Comparison of ENCODE assay signal across 8 mouse cellular contexts in genomic region chr10:13966830-13967450, GRCm38 (mm10). TPM values are rescaled to one million over a fixed set of nuclear protein-coding genes. Genes with fewer than 3 reads are reported as not detected.
DNase-seq lines count a peak whose midpoint lies in the region; ATAC-seq and TF ChIP-seq lines count a peak whose summit lies in the region.

No protein-coding gene starts in this region.

- peak overlapping the region; percentile 93 for H3K27ac ChIP-seq in forebrain, embryonic 10.5 days
- H3K27ac ChIP-seq in heart, embryonic 15.5 days, result peak overlapping the region; percentile 100
- no peak overlapping the region for H3K27ac ChIP-seq in liver, embryonic 14.5 days

- no peaks in the 10 kb centered on the region for H3K36me3 ChIP-seq in C2C12 (ENCODE audit: control insufficient read depth, insufficient read depth)
- H3K36me3 ChIP-seq in forebrain, embryonic 10.5 days (replicated peaks), result no peaks in the 10 kb centered on the region
- no peaks in the 10 kb centered on the region for H3K36me3 ChIP-seq in heart, embryonic 15.5 days
- H3K36me3 ChIP-seq in liver, embryonic 14.5 days (replicated peaks; ENCODE audit: control insufficient read depth, insufficient read depth, low read depth), result no peaks in the 10 kb centered on the region

- peaks cover 19% of the 10 kb centered on the region for H3K79me2 ChIP-seq in C2C12 (ENCODE audit: control insufficient read depth, insufficient read depth)

- peak overlapping the region; percentile 90 for H3K9ac ChIP-seq in heart, embryonic 15.5 days
- H3K9ac ChIP-seq in liver, embryonic 14.5 days (replicated peaks), result peak overlapping the region; percentile 12; the same call in 1 of the 2 replicates

- H3ac ChIP-seq in C2C12 (ENCODE audit: control insufficient read depth, insufficient read length, low read depth), result peak overlapping the region; percentile 83

- no peaks in the 10 kb centered on the region for H3K9me3 ChIP-seq in forebrain, embryonic 10.5 days
- no peaks in the 10 kb centered on the region for H3K9me3 ChIP-seq in heart, embryonic 15.5 days (replicated peaks)
- no peaks in the 10 kb centered on the region for H3K9me3 ChIP-seq in liver, embryonic 14.5 days (ENCODE audit: control insufficient read depth, low read length)

- H3K27me3 ChIP-seq in C2C12 (ENCODE audit: control insufficient read depth, insufficient read depth, insufficient read length), result no peaks in the 10 kb centered on the region
- H3K27me3 ChIP-seq in forebrain, embryonic 10.5 days (ENCODE audit: poor library complexity, severe bottlenecking), result peaks cover 55% of the 10 kb centered on the region
- H3K27me3 ChIP-seq in heart, embryonic 15.5 days, result no peaks in the 10 kb centered on the region
- peaks cover 65% of the 10 kb centered on the region for H3K27me3 ChIP-seq in liver, embryonic 14.5 days (ENCODE audit: control insufficient read depth, insufficient read depth, low read length)

- peak overlapping the region; percentile 82 for H3K4me3 ChIP-seq in C2C12 (ENCODE audit: insufficient read depth, poor library complexity, severe bottlenecking)
- H3K4me3 ChIP-seq in forebrain, embryonic 10.5 days, result peak overlapping the region; percentile 77
- peak overlapping the region; percentile 78 for H3K4me3 ChIP-seq in heart, embryonic 15.5 days
- peak overlapping the region; percentile 56 to 61 for H3K4me3 ChIP-seq in liver, embryonic 14.5 days (ENCODE audit: insufficient read depth in 1 of 2, low read depth in 2 of 2, low read length in 2 of 2)

- H3K79me3 ChIP-seq in C2C12 (ENCODE audit: low read depth), result peaks cover 3% of the 10 kb centered on the region

- WGBS in forebrain, embryonic 10.5 days, result under 1% methylated on average over 60 of the region's 66 CpGs
- 1% methylated on average over 62 of the region's 66 CpGs for WGBS in heart, embryonic 15.5 days
- under 1% methylated on average over 59 of the region's 66 CpGs for WGBS in liver, embryonic 14.5 days (ENCODE audit: insufficient replicate concordance)

- no peak for TF ChIP-seq CTCF in C2C12 (IDR thresholded peaks at IDR 0.05; ENCODE audit: control insufficient read depth, insufficient read depth, insufficient read length)
- TF ChIP-seq CTCF in liver, embryonic 14.5 days (IDR thresholded peaks at IDR 0.05; ENCODE audit: low read depth), result no peak

- peak; percentile 50 for ATAC-seq in heart, embryonic 15.5 days (replicated peaks; ENCODE audit: insufficient number of reproducible peaks, insufficient read depth, low FRiP score, low read depth)
- 0 out of 2 replicates have a peak, but pooled peaks have one; percentile 32 for ATAC-seq in liver, embryonic 14.5 days (ENCODE audit: insufficient read depth)

- no peak for TF ChIP-seq EP300 in liver, embryonic 14.5 days (IDR thresholded peaks at IDR 0.05; ENCODE audit: low read depth)

- DNase-seq in adrenal gland, postnatal 14 days, result peak; percentile 91
- peak; percentile 72 for DNase-seq in forebrain, embryonic 10.5 days (ENCODE audit: extremely low spot score, low spot score)
- peak; percentile 86 for DNase-seq in kidney, postnatal 14 days
- DNase-seq in liver, embryonic 14.5 days (ENCODE audit: low read depth in 3 of 3, low spot score in 3 of 3), result no peak
- peak; percentile 50 for DNase-seq in ovary, adult 18-20 months (ENCODE audit: low spot score)
- peak; percentile 71 for DNase-seq in thymus, postnatal 25 days

- peak overlapping the region; percentile 84 for H3K4me2 ChIP-seq in heart, embryonic 15.5 days
- H3K4me2 ChIP-seq in liver, embryonic 14.5 days (ENCODE audit: low read depth), result peak overlapping the region; percentile 74

- H3K4me1 ChIP-seq in forebrain, embryonic 10.5 days, result peaks cover 39% of the 10 kb centered on the region
- peaks cover 8% of the 10 kb centered on the region for H3K4me1 ChIP-seq in heart, embryonic 15.5 days (replicated peaks)
- no peaks in the 10 kb centered on the region for H3K4me1 ChIP-seq in liver, embryonic 14.5 days (replicated peaks; ENCODE audit: control insufficient read depth in 2 of 2, insufficient read depth in 2 of 2, low read length in 1 of 2)

TF ChIP-seq in C2C12, 6 proteins besides CTCF, POLR2A, EP300 and RAD21:
- no peak for TF ChIP-seq MYOG (IDR thresholded peaks at IDR 0.05; ENCODE audit: control insufficient read depth, extremely low read depth, insufficient read length)
- no peak for TF ChIP-seq MYOD1 (IDR thresholded peaks at IDR 0.05; ENCODE audit: control insufficient read depth, insufficient read length, low read depth)
- no peak for TF ChIP-seq MAX (IDR thresholded peaks at IDR 0.05)
- TF ChIP-seq FOSL1 (IDR thresholded peaks at IDR 0.05; ENCODE audit: insufficient read depth, low read length, poor library complexity, severe bottlenecking), result no peak
- TF ChIP-seq CEBPB (IDR thresholded peaks at IDR 0.05; ENCODE audit: low read depth), result peak; percentile 25
- TF ChIP-seq USF1 (IDR thresholded peaks at IDR 0.05; ENCODE audit: low read depth), result no peak

RNA-seq across cellular contexts. Expression of gene Hivep2, which starts 1.1 kb away (rescaled TPM):
- 2.9 TPM for polyA plus RNA-seq in C2C12 (2012; fragmentation: generic; extraction: Trizol)
- 27.2 and 31.2 TPM in 2 replicates for total RNA-seq in adrenal gland, postnatal 14 days (2021)
- polyA plus RNA-seq in forebrain, embryonic 10.5 days (2016; fragmentation: Nextera tagmentation; extraction: Ambion mirVana), result 1.0 TPM in 2 replicates
- 4.8 and 5.4 TPM in 2 replicates for polyA plus RNA-seq in heart, embryonic 15.5 days (2015; fragmentation: Nextera tagmentation; extraction: Ambion mirVana)
- polyA plus RNA-seq in liver, embryonic 14.5 days (2012; rRNA removed), result 0.25 and 0.33 TPM in 2 replicates
- 0.32 and 0.48 TPM in 2 replicates for polyA plus RNA-seq in liver, embryonic 14.5 days (2014; fragmentation: Nextera tagmentation; extraction: Ambion mirVana)

Comparison
In these comparisons a context has a peak if more than half of its experiments do, and no peak if none do; other contexts are left out.
1. DNase-seq: peak in adrenal gland, postnatal 14 days (single experiment), forebrain, embryonic 10.5 days (single experiment), kidney, postnatal 14 days (single experiment), ovary, adult 18-20 months (single experiment) and thymus, postnatal 25 days (single experiment); none in liver, embryonic 14.5 days (0 of 3).
2. Peak in every context shown above with its lines, with median percentiles within 50 percentile points of each other: H3K4me3 ChIP-seq.